Mouse (Mus musculus) kidney, embryonic 14.5 days (tissue): ENCODE results near the gene Magi3. TPM values are rescaled to one million over a fixed set of nuclear protein-coding genes. Genes with fewer than 3 reads are reported as not detected.
A peak's percentile ranks its signal among the peaks of the same experiment; 100 is the strongest.

Experiments used
- ATAC-seq: fragments of 200-750 bp; cut with Nextera tagmentation; 2 replicates; pipeline ENCODE4 v1.8.0; 2017; ENCODE audit warnings: moderate number of reproducible peaks, mild to moderate bottlenecking, moderate TSS enrichment, moderate library complexity; ENCODE audit not compliant: low FRiP score, low TSS enrichment
- H3K27ac ChIP-seq: fragments of 300-500 bp; sonication (generic); 2 replicates; pipeline ENCODE4 v1.5.1; 2014; ENCODE audit warnings: low read depth, mild to moderate bottlenecking, low read length, moderate library complexity, mixed read lengths
- H3K27me3 ChIP-seq: fragments of 300-500 bp; sonication (generic); 2 replicates; pipeline ENCODE4 v1.6.1; 2014; ENCODE audit warnings: mild to moderate bottlenecking, low read length; ENCODE audit not compliant: control insufficient read depth, insufficient read depth
- H3K36me3 ChIP-seq: fragments of 300-500 bp; sonication (generic); 2 replicates; pipeline ENCODE4 v1.6.1; 2014; ENCODE audit warnings: low read length, mixed read lengths; ENCODE audit not compliant: control insufficient read depth, insufficient read depth
- H3K4me1 ChIP-seq: fragments of 300-500 bp; sonication (generic); 2 replicates; pipeline ENCODE4 v1.6.1; 2014; ENCODE audit warnings: low read length, mixed read lengths; ENCODE audit not compliant: control insufficient read depth, insufficient read depth
- H3K4me2 ChIP-seq: fragments of 300-500 bp; sonication (generic); replicated peaks from 2 replicates; pipeline ENCODE4 v1.6.1; 2014; ENCODE audit warnings: low read depth, mild to moderate bottlenecking, low read length
- H3K4me3 ChIP-seq: fragments of 300-500 bp; sonication (generic); 2 replicates; pipeline ENCODE4 v1.5.1; 2014; ENCODE audit warnings: mild to moderate bottlenecking, low read length
- H3K9ac ChIP-seq: fragments of 300-500 bp; sonication (generic); 2 replicates; pipeline ENCODE4 v1.6.1; 2014; ENCODE audit warnings: low read depth, mild to moderate bottlenecking, low read length, moderate library complexity
- H3K9me3 ChIP-seq: fragments of 300-500 bp; sonication (generic); 2 replicates; pipeline ENCODE4 v1.6.1; 2016; ENCODE audit warnings: low read length; ENCODE audit not compliant: control insufficient read depth
- WGBS: fragments of 180-500 bp; shearing (Covaris S2); extraction: QIAGEN DNeasy Blood & Tissue Kit; methylation state at CpG from one replicate; pipeline ENCODE4 v1.1.7; 2014; 5-methylcytosine and 5-hydroxymethylcytosine counted together
- polyA plus RNA-seq: library from polyadenylated mRNA; unstranded; fragments of >200 nt; fragmentation: Nextera tagmentation; extraction: Ambion mirVana; gene quantifications from 2 replicates; pipeline ENCODE4 v1.2.1, GENCODE M21; 2014

Magi3 gene
- polyA plus RNA-seq, 1 experiment from 2014 or later, result 9.5 TPM

DNA sequence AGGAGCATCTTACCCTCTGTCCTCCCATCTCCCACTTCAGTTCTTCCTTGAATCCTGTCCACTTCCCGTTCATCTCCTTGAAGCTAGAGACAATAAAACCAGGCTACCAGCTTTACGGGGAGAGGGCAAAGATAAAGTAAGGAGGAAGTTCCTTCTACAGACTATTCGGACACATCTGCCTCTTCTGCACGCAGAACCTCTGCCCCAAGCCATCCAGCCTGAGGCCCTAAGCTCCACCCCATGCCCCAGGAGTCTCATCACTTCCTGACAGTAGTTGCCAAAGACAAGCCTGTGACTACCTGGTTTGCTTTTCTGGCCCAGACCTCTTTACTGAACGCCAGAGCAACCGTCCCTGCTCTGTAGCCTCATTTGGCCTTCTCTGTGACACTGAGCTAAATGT lies 23.8 kb upstream of the Magi3 start:
- Histone ChIP-seq H3K4me3 (no peak overlapping the region), H3K36me3 (no peaks in the 10 kb centered on the region), H3K4me1 (no peaks in the 10 kb centered on the region; the same call in 1 of the 2 replicates), H3K4me2 (no peak overlapping the region), H3K27me3 (no peaks in the 10 kb centered on the region), H3K9me3 (no peaks in the 10 kb centered on the region), H3K9ac (no peak overlapping the region), H3K27ac (no peak overlapping the region)
- no peak for ATAC-seq
- 79% methylated on average over 6 of the region's 6 CpGs for WGBS

DNA sequence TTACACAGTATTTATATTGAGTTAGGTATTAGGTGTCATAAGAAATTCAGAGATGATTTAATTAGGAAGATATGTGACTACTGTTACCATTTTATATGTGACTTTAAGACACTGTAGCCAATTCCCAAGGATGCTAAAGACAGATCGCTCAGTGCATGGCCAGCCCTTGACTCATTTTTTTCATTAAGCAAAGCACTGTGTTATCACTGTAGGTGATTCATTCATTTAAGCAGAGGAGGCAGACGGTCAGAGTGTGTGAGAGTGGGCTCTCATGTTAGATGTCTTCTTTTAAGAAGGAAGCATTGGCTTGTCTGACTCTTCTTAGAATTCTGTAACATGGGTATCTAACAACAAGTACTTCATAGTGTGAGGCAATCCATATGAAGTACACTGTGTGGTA lies 19.6 kb upstream of the Magi3 start:
- no peak for ATAC-seq
- Histone ChIP-seq H3K27ac (no peak overlapping the region), H3K27me3 (no peaks in the 10 kb centered on the region), H3K36me3 (no peaks in the 10 kb centered on the region), H3K4me1 (no peaks in the 10 kb centered on the region), H3K4me3 (no peak overlapping the region), H3K9ac (no peak overlapping the region), H3K9me3 (no peaks in the 10 kb centered on the region), H3K4me2 (no peak overlapping the region)
- WGBS, result 89% methylated on average over 2 of the region's 2 CpGs

DNA sequence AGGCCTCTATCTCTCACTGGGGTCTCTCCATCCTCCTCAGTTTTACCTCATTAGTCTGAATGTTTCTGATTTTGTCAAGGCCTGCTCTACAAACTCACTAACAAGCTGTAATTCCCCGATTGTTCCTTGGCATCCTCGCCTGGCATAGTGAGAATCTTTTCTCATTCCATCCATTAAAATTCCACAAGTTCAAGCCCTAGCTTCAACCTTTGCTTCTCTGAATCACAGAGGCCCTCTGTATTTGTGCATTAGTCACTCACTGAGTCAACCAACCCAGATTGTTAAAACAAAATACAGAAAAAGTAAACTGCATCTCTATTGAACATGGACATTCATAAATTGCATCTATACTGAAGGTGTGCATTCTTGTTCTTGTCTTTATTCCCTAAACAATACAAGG lies 19.2 kb upstream of the Magi3 start:
- Histone ChIP-seq H3K27ac (no peak overlapping the region), H3K36me3 (no peaks in the 10 kb centered on the region), H3K4me2 (no peak overlapping the region), H3K9me3 (no peaks in the 10 kb centered on the region), H3K4me1 (no peaks in the 10 kb centered on the region), H3K9ac (no peak overlapping the region), H3K27me3 (no peaks in the 10 kb centered on the region), H3K4me3 (no peak overlapping the region)
- WGBS, result 87% methylated on average over 2 of the region's 2 CpGs
- ATAC-seq, result no peak

DNA sequence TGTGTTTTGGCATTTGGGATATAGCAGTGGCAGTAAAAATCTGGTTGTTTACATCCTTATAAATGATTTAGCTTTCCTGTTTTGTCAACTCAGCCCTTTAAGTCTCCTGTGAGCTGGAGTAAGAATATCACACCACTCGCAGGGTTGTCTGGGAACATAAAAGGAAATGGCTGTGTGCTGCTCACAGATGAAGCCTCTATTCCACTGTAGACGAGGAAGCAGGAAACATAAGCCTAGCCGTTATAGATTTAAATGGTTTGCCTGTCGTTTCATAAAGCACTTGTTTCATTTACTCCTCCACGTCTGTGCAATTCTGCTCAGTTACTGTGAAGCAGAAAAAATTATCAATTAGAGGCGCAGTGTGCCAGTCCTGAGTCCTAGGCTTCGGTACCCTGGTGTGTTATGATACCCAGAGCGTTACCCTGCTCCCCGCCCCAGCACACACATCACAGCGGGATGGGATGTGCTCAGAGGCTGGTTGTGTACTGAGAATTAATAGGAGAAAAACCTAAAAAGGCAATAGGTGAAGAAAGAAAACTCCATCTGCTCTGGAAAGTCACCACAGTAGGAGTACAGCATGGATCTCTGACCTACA lies 17.8 kb upstream of the Magi3 start:
- H3K9ac ChIP-seq, result no peak overlapping the region
- H3K4me1 ChIP-seq, result no peaks in the 10 kb centered on the region
- ATAC-seq, result no peak
- no peaks in the 10 kb centered on the region for H3K9me3 ChIP-seq
- H3K27me3 ChIP-seq, result no peaks in the 10 kb centered on the region
- H3K4me3 ChIP-seq, result no peak overlapping the region
- H3K4me2 ChIP-seq, result no peak overlapping the region
- 41% methylated on average over 10 of the region's 10 CpGs for WGBS
- no peaks in the 10 kb centered on the region for H3K36me3 ChIP-seq
- peak overlapping the region; percentile 24; the same call in 1 of the 2 replicates for H3K27ac ChIP-seq

- no peak overlapping the region for H3K4me3 ChIP-seq
- H3K27ac ChIP-seq, result no peak overlapping the region
- no peak for ATAC-seq
- H3K4me2 ChIP-seq, result no peak overlapping the region
- 91% methylated on average over 2 of the region's 2 CpGs for WGBS
- no peaks in the 10 kb centered on the region for H3K36me3 ChIP-seq
- no peaks in the 10 kb centered on the region for H3K4me1 ChIP-seq
- no peaks in the 10 kb centered on the region for H3K27me3 ChIP-seq
- no peaks in the 10 kb centered on the region for H3K9me3 ChIP-seq
- no peak overlapping the region for H3K9ac ChIP-seq
Measured at GRCm38 (mm10) chr3:104236029-104236428, 15.9 kb upstream of the Magi3 start.

DNA sequence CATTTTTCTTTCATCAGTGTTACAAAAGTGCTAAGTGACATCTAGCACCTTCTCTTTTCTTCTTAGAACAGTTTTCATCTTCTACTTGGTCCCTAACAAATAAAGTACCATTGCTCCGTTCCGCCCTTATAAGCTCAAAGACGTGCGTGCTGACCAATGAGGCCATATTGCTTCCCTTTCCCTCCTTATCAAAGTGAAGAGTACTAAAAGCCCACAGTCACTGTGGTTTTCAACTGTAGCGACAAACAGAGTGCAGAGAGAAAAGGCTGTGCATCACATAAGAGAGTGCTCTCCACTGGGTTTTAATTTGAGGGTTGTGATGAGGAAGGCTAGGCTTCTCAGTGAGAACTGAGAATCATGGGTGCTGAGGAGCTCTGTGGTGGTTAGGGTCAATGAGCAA lies 14.9 kb upstream of the Magi3 start:
- ATAC-seq, result no peak
- no peaks in the 10 kb centered on the region for H3K36me3 ChIP-seq
- no peaks in the 10 kb centered on the region for H3K4me1 ChIP-seq
- H3K4me3 ChIP-seq, result no peak overlapping the region
- no peaks in the 10 kb centered on the region for H3K27me3 ChIP-seq
- no peak overlapping the region for H3K9ac ChIP-seq
- WGBS, result 93% methylated on average over 5 of the region's 5 CpGs
- no peak overlapping the region for H3K27ac ChIP-seq
- H3K9me3 ChIP-seq, result no peaks in the 10 kb centered on the region
- no peak overlapping the region for H3K4me2 ChIP-seq

GRCm38 (mm10) chr3:104233366-104234312 lies 13.5 kb upstream of the Magi3 start:
- Histone ChIP-seq H3K4me3 (no peak overlapping the region), H3K4me2 (no peak overlapping the region), H3K36me3 (no peaks in the 10 kb centered on the region), H3K9me3 (no peaks in the 10 kb centered on the region), H3K9ac (no peak overlapping the region), H3K27me3 (no peaks in the 10 kb centered on the region), H3K4me1 (no peaks in the 10 kb centered on the region), H3K27ac (no peak overlapping the region)
- ATAC-seq, result no peak
- WGBS, result 62% methylated on average over 7 of the region's 7 CpGs

DNA sequence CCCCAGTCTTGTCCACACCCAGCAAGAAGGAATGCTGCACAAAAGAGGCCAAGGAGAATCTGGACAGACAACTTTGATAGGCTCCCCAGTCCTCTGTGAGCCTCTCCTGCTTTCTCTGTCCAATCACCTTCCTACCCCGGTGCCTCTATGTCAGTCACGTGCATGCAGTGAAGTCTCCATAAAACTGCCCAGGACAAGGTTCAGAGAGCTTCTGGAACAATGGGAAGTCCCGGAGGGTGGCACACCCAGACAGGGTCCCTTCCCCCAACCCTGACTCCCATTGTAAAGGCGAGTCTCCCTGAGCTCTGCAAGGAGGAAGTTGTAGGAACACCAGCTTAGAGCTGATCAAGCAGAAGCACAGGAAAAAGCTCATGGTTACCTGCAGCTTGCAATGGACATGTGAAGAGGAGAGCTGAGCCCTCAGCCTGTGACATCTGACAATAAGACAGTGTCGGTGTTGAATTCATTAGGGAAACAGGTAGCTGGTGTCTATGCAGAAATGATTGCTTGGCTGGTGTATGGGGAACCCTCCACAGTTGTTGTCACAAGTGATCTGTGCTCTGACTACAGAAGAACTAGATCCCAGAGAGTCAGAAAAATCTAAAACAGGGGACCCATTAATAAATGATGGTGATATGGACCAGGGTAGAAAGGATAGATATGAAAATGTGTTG lies 7.4 kb upstream of the Magi3 start:
- Histone ChIP-seq H3K4me1 (peaks cover 5% of the 10 kb centered on the region; the same call in 1 of the 2 replicates), H3K4me3 (no peak overlapping the region), H3K27ac (no peak overlapping the region), H3K9ac (no peak overlapping the region), H3K27me3 (no peaks in the 10 kb centered on the region), H3K9me3 (no peaks in the 10 kb centered on the region), H3K36me3 (no peaks in the 10 kb centered on the region), H3K4me2 (no peak overlapping the region)
- no peak for ATAC-seq
- WGBS, result 26% methylated on average over 5 of the region's 5 CpGs

DNA sequence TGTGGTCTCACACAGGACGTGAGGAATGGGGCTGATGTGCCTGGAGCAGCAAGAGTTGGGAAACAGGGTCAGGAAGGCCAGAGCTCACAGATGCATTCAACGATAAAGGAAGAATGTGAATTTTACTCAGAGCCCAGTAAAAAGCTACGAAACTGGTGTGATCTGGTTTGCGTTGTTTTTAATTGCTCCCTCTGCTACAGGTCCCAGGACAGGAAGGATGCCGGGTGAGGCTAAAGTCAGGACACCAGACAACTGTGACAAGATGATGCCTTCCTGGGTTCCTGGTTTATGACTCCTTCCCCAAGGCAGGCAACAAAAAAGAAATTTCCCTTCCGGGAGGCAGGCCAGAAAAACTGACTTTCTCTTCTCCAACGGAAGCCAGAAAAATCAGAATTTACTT lies 6.6 kb upstream of the Magi3 start:
- no peak for ATAC-seq
- Histone ChIP-seq H3K27me3 (no peaks in the 10 kb centered on the region), H3K4me1 (peaks cover 6% of the 10 kb centered on the region; the same call in 1 of the 2 replicates), H3K36me3 (no peaks in the 10 kb centered on the region), H3K27ac (no peak overlapping the region), H3K9me3 (no peaks in the 10 kb centered on the region), H3K4me2 (no peak overlapping the region), H3K9ac (no peak overlapping the region), H3K4me3 (no peak overlapping the region)
- 29% methylated on average over 7 of the region's 7 CpGs for WGBS
